8 mouse cellular contexts compared by ENCODE assay signal in the genomic region with DNA sequence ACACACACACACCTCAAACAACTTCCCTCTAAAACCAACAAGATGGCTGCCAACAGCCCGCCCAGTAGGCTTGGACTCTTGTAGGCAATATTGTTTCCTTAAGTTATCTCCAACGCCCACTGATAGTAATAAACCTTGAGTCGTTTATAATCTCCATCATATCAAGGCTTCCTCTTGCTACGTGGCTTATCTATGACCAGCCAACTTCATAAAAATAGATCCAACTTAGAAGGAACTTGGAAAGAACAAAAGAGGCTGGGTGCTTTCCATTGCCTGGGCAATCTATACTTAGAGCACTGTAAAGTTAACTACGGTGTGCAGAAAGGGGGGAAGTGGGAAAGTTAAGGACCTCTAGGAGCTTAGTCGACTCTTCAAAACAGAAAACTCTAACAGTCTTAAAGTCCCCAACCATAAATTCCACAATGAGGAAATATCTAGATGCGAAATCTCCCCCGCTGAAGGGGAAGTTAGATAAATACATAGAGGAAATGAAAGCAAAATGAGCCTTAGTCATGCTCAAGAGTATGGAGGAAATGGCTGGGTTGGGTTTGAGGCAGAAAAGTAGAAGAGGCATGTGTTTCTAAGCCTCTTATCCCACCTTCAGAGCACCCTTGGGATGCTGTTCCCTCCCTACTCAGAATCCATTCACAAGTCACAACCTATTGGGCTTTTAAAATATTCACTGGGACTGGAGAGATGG.
DNase-seq lines count a peak whose midpoint lies in the region; ATAC-seq and TF ChIP-seq lines count a peak whose summit lies in the region.
"Had no signal": no experiment of that assay in that cellular context is flagged by ENCODE, and none has a peak within 500 bp of the region (broad histone marks: within the 10 kb centered on the region; RNA-seq: fewer than 3 reads in every experiment).

No protein-coding gene starts in this region.

- peaks cover 2% of the 10 kb centered on the region; the same call in 1 of the 2 replicates for H3K36me3 ChIP-seq in spleen, adult 2 months (ENCODE audit: control insufficient read depth, insufficient read depth, low read length)
- H3K36me3 ChIP-seq in liver, embryonic 15.5 days (replicated peaks): no peaks in the 10 kb centered on the region

- no peaks in the 10 kb centered on the region for H3K27me3 ChIP-seq in spleen, adult 2 months (ENCODE audit: control insufficient read depth, insufficient read depth, low read length)
- H3K27me3 ChIP-seq in liver, embryonic 15.5 days: no peaks in the 10 kb centered on the region

- no peak overlapping the region; the same call in 1 of the 2 replicates for H3K4me2 ChIP-seq in liver, embryonic 15.5 days

- H3K4me1 ChIP-seq in spleen, adult 2 months (ENCODE audit: control insufficient read depth, insufficient read depth, insufficient read length): peaks cover 14% of the 10 kb centered on the region; the same call in 1 of the 2 replicates
- peaks cover 4% of the 10 kb centered on the region for H3K4me1 ChIP-seq in bone marrow, adult 2 months (ENCODE audit: control insufficient read depth, insufficient read depth, low read length)
- peaks cover 43% of the 10 kb centered on the region for H3K4me1 ChIP-seq in liver, embryonic 15.5 days (replicated peaks)

- 29% methylated on average over 8 of the region's 8 CpGs for WGBS in spleen, adult 2 months
- 13% methylated on average over 8 of the region's 8 CpGs for WGBS in bone marrow, adult 2 months
- WGBS in liver, embryonic 15.5 days (ENCODE audit: insufficient replicate concordance): 26% methylated on average over 8 of the region's 8 CpGs

- ATAC-seq in liver, embryonic 15.5 days (ENCODE audit: insufficient read depth): peak; percentile 26; the same call in 1 of the 2 replicates

- peak overlapping the region; percentile 24; the same call in 1 of the 2 replicates for H3K27ac ChIP-seq in spleen, adult 2 months (ENCODE audit: insufficient read depth, low read length)
- peak overlapping the region; percentile 68; the same call in 1 of the 2 replicates for H3K27ac ChIP-seq in bone marrow, adult 2 months (ENCODE audit: control insufficient read depth, insufficient read depth, low read depth, low read length, poor library complexity)
- H3K27ac ChIP-seq in liver, embryonic 15.5 days (replicated peaks): peak overlapping the region; percentile 20; the same call in 1 of the 2 replicates

- no peak for TF ChIP-seq POLR2A in spleen, adult 2 months (IDR thresholded peaks at IDR 0.05; ENCODE audit: low read depth, low read length)
- TF ChIP-seq POLR2A in bone marrow, adult 2 months (IDR thresholded peaks at IDR 0.05; ENCODE audit: borderline replicate concordance, control insufficient read depth, low read depth, low read length): no peak

- no peak overlapping the region for H3K9ac ChIP-seq in liver, embryonic 15.5 days

- no peak overlapping the region for H3K4me3 ChIP-seq in spleen, adult 2 months (ENCODE audit: extremely low read depth, insufficient read depth, insufficient read length)
- no peak overlapping the region for H3K4me3 ChIP-seq in bone marrow, adult 2 months (replicated peaks; ENCODE audit: control insufficient read depth, low read depth, low read length)
- H3K4me3 ChIP-seq in liver, embryonic 15.5 days (replicated peaks): no peak overlapping the region

- H3K9me3 ChIP-seq in liver, embryonic 15.5 days (replicated peaks): no peaks in the 10 kb centered on the region

- DNase-seq in spleen, adult 2 months (ENCODE audit: low read depth in 1 of 2, low spot score in 2 of 2): peak in 1 of 2 experiments; percentile 33
- no peak for DNase-seq in spleen, postnatal 14 days (ENCODE audit: low spot score in 2 of 2)
- DNase-seq in layer of hippocampus, adult 18-20 months (ENCODE audit: low spot score in 2 of 2): no peak
- DNase-seq in cerebellum, postnatal 25 days: no peak
- no peak for DNase-seq in right cerebral cortex, postnatal 25 days
- DNase-seq: gastrocnemius, postnatal 36 days had no signal

- TF ChIP-seq CTCF in spleen, adult 2 months (IDR thresholded peaks at IDR 0.05; ENCODE audit: extremely low read depth, insufficient read depth, insufficient read length, insufficient replicate concordance): no peak
- no peak for TF ChIP-seq CTCF in bone marrow, adult 2 months (IDR thresholded peaks at IDR 0.05; ENCODE audit: control insufficient read depth, insufficient read depth, low read length)
